Mouse (Mus musculus) midbrain, embryonic 12.5 days (tissue): Measurements from ENCODE around the gene Ppp1r32. TPM values are rescaled to one million over a fixed set of nuclear protein-coding genes. Genes with fewer than 3 reads are reported as not detected.

Experiments used
- ATAC-seq: fragments of 200-750 bp; cut with Nextera tagmentation; 2 replicates; pipeline ENCODE4 v1.8.0; 2017; ENCODE audit warnings: low read depth, moderate TSS enrichment, moderate library complexity; ENCODE audit not compliant: low FRiP score
- H3K27ac ChIP-seq: fragments of 300-500 bp; sonication (generic); replicated peaks from 2 replicates; pipeline ENCODE4 v1.5.1; 2016; ENCODE audit warnings: mild to moderate bottlenecking
- H3K27me3 ChIP-seq: fragments of 300-500 bp; sonication (generic); 2 replicates; pipeline ENCODE4 v1.6.1; 2016; ENCODE audit warnings: mild to moderate bottlenecking
- H3K36me3 ChIP-seq: fragments of 300-500 bp; sonication (generic); 2 replicates; pipeline ENCODE4 v1.6.1; 2016
- H3K4me1 ChIP-seq: fragments of 300-500 bp; sonication (generic); 2 replicates; pipeline ENCODE4 v1.6.1; 2016
- H3K4me2 ChIP-seq: fragments of 300-500 bp; sonication (generic); replicated peaks from 2 replicates; pipeline ENCODE4 v1.6.1; 2016; ENCODE audit warnings: mild to moderate bottlenecking, moderate library complexity
- H3K4me3 ChIP-seq: fragments of 300-500 bp; sonication (generic); 2 replicates; pipeline ENCODE4 v1.5.1; 2016; ENCODE audit warnings: mild to moderate bottlenecking
- H3K9ac ChIP-seq: fragments of 300-500 bp; sonication (generic); replicated peaks from 2 replicates; pipeline ENCODE4 v1.6.1; 2016; ENCODE audit warnings: mild to moderate bottlenecking, moderate library complexity
- H3K9me3 ChIP-seq: fragments of 300-500 bp; sonication (generic); 2 replicates; pipeline ENCODE4 v1.6.1; 2016; ENCODE audit warnings: mild to moderate bottlenecking
- WGBS: fragments of 180-500 bp; shearing (Covaris S2); methylation state at CpG from one replicate; pipeline ENCODE4 v1.1.7; 2016; 5-methylcytosine and 5-hydroxymethylcytosine counted together
- polyA plus RNA-seq: library from polyadenylated mRNA; unstranded; fragments of >200 nt; fragmentation: Nextera tagmentation; extraction: Ambion mirVana; gene quantifications from 2 replicates; pipeline ENCODE4 v1.2.1, GENCODE M21; 2016

Ppp1r32 gene
- polyA plus RNA-seq, 1 experiment from 2014 or later: 0.27 TPM

DNA sequence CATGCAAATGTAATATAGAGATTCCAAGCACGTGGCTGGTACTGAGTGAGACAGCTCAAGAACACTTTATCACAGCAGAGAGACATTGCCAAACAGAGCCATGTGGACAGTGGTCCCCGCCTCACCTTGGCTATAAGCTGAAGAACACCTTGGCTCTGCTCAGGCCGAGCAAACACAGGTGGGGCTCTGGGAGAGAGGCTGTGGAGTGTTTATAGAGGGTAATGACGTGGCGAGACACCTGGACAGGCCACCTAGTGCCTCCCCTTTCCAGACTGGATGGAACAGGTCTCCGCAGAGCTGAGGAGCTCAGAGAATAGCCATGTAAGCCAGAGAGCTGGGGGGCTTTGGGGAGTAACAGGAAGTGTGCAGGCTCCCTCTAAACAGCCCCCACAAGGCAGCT lies 47.8 kb downstream of the Ppp1r32 start:
- H3K27me3 ChIP-seq: peaks cover 7% of the 10 kb centered on the region; the same call in 1 of the 2 replicates
- 77% methylated on average over 6 of the region's 6 CpGs for WGBS
- no peak overlapping the region for H3K9ac ChIP-seq
- H3K4me2 ChIP-seq: no peak overlapping the region
- peaks cover 4% of the 10 kb centered on the region for H3K4me1 ChIP-seq
- no peak overlapping the region for H3K4me3 ChIP-seq
- H3K27ac ChIP-seq: no peak overlapping the region
- no peaks in the 10 kb centered on the region for H3K9me3 ChIP-seq
- no peak for ATAC-seq
- H3K36me3 ChIP-seq: no peaks in the 10 kb centered on the region

DNA sequence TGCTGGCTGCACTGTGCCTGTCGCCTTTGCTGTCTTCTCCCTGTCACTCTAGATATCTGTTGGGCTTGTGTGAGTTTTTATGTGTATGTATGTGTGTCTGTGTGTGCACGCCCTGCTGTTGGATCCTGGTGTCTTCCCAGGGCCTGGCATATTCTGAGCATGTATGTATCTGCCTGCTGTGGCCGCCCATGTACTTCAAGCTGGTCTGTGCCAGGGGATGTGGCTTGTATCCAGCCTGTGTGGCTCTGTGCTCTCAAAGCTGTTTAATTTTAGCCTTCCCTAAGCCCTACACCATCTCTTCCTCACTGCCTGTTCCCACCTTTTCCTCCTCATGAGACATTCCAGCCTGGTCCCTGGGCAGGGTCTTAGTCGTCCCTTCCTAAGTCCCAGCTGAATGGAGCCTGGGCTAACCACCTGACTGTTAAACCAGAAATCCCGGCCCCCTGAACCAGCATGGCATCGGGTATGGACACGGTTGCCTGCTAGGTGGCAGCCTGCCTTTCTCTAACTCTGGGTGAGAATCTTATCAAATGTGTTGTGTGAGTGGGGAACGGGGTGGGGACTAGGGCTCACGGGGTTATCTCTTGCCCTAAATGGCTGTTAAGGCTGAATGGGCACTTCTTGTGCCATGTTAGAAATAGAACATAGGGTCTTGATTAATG lies 48.7 kb downstream of the Ppp1r32 start:
- H3K36me3 ChIP-seq: no peaks in the 10 kb centered on the region
- no peak overlapping the region for H3K4me2 ChIP-seq
- no peak overlapping the region for H3K27ac ChIP-seq
- no peaks in the 10 kb centered on the region for H3K9me3 ChIP-seq
- no peak for ATAC-seq
- WGBS: 72% methylated on average over 9 of the region's 9 CpGs
- H3K4me3 ChIP-seq: no peak overlapping the region
- H3K9ac ChIP-seq: no peak overlapping the region
- peaks cover 7% of the 10 kb centered on the region; the same call in 1 of the 2 replicates for H3K27me3 ChIP-seq
- peaks cover 4% of the 10 kb centered on the region for H3K4me1 ChIP-seq

DNA sequence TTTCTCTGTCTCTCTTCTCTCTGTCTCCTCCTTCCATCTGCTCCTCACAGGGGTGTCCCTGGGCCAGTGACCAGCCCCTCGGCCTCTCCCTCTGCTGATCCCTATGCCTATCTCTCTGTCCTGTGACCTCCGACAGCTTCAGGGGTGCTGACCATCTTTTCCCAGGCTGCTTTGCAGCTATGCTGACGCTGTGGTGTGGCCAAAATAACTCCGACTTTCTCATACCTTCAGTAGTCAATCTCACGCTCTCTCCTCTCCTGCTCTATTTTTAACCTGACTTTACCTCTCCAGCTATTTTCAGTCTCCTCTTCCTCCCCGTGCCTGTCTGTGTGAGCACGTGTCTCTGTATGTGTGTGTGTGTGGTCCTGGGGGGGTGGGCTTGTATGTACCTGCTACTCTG lies 49.5 kb downstream of the Ppp1r32 start:
- 71% methylated on average over 7 of the region's 7 CpGs for WGBS
- Histone ChIP-seq H3K4me3 (no peak overlapping the region), H3K9me3 (no peaks in the 10 kb centered on the region), H3K36me3 (no peaks in the 10 kb centered on the region), H3K9ac (no peak overlapping the region), H3K4me1 (peaks cover 4% of the 10 kb centered on the region), H3K27ac (no peak overlapping the region), H3K4me2 (no peak overlapping the region), H3K27me3 (peaks cover 7% of the 10 kb centered on the region; the same call in 1 of the 2 replicates)
- ATAC-seq: no peak

DNA sequence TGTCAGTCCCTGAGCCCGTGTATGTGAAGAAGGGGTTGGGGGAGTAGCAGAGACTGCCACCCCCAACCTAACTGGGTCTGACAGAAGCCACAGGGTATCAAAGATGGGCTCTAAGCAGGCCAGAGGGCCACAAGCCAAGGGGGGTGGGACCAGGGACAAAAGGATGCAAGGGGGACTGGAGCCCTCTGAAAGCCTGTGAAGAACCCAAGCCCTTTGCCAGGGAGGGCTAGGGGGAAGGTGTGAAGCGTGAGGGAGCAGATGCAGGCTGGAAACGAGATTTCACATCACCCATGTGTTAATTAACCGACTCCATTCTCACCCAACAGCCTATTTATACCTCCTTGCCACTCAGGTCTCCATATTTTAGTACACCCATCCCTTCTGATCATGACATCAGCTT lies 50.9 kb downstream of the Ppp1r32 start:
- peaks cover 4% of the 10 kb centered on the region for H3K4me1 ChIP-seq
- H3K27ac ChIP-seq: peak overlapping the region; percentile 26; the same call in 1 of the 2 replicates
- no peak for ATAC-seq
- WGBS: 55% methylated on average over 4 of the region's 4 CpGs
- no peak overlapping the region for H3K4me3 ChIP-seq
- no peaks in the 10 kb centered on the region for H3K36me3 ChIP-seq
- H3K9me3 ChIP-seq: no peaks in the 10 kb centered on the region
- no peak overlapping the region for H3K9ac ChIP-seq
- H3K4me2 ChIP-seq: no peak overlapping the region
- H3K27me3 ChIP-seq: peaks cover 10% of the 10 kb centered on the region; the same call in 1 of the 2 replicates

DNA sequence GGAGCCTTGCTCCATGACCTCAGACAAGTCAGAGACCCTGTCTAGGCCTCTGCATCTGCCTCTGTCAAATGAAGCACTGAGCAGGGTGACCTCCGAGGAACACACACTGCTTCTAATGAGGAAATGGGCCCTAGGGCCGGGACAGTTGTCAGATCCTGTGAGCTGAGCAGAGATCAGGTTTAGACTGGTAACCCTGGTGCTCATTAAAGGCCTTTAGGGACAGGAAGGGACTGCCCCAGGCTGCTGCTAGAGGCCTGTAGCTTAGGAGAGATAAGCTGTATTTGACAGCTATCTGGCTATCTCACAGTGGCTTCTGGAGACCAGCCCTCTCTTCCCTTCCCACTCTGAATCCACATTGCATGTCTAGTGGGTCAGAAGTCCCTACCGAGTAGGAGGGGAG lies 51.3 kb downstream of the Ppp1r32 start:
- 49% methylated on average over 3 of the region's 3 CpGs for WGBS
- peaks cover 5% of the 10 kb centered on the region for H3K4me1 ChIP-seq
- H3K27me3 ChIP-seq: peaks cover 13% of the 10 kb centered on the region; the same call in 1 of the 2 replicates
- ATAC-seq: peak; percentile 42; the same call in 1 of the 2 replicates
- no peak overlapping the region for H3K4me3 ChIP-seq
- H3K9me3 ChIP-seq: no peaks in the 10 kb centered on the region
- no peak overlapping the region for H3K9ac ChIP-seq
- H3K4me2 ChIP-seq: no peak overlapping the region
- H3K27ac ChIP-seq: peak overlapping the region; percentile 26; the same call in 1 of the 2 replicates
- H3K36me3 ChIP-seq: no peaks in the 10 kb centered on the region

DNA sequence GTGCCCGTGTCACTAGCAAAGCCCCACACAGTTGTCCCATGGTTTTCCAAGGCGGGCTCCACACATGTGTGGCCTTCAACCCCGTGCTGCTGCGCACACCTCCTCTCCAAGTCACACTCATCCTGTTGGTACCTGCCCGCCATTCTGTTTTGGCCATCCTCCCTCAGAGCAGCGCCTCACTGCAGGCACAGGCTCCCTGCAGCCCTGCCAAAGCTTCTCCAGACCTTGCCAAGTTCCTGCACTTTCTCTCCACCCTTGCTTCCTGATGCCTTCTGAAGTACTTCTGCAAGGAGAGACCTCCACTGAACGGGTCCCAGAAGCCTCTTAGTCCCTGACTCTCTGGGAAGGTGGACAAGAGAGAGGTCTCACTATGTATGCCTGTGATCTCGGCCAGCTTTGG lies 53.4 kb downstream of the Ppp1r32 start:
- Histone ChIP-seq H3K9me3 (no peaks in the 10 kb centered on the region), H3K4me1 (peaks cover 16% of the 10 kb centered on the region), H3K36me3 (no peaks in the 10 kb centered on the region), H3K27ac (no peak overlapping the region), H3K27me3 (peaks cover 21% of the 10 kb centered on the region), H3K4me2 (no peak overlapping the region), H3K9ac (no peak overlapping the region), H3K4me3 (no peak overlapping the region)
- no peak for ATAC-seq
- WGBS: 89% methylated on average over 8 of the region's 8 CpGs

DNA sequence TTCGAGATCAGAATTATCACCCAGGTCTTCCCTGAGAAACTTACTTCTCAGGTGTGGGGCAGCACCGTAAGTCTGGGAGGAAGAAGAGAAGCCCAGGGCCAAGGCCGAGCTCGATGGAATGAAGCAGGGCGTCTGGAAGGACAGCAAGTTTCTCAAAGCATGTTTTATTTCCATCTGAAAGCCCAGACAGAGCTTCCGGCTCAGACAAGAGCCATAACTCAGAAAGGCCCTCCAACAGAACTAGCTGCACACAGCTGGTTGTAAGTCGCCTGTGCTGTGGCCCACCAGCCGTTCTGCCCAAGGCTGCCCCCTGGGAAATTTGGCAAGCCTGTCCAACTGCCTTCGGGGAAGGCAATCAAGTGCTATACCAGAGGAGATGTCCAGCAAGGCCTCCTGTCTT lies 55.3 kb downstream of the Ppp1r32 start:
- H3K27me3 ChIP-seq: peaks cover 33% of the 10 kb centered on the region
- ATAC-seq: no peak
- no peaks in the 10 kb centered on the region for H3K9me3 ChIP-seq
- no peak overlapping the region for H3K9ac ChIP-seq
- H3K27ac ChIP-seq: 0 out of 2 replicates have a peak overlapping the region, but pooled peaks have one; percentile 12
- 83% methylated on average over 9 of the region's 9 CpGs for WGBS
- H3K4me3 ChIP-seq: no peak overlapping the region
- H3K4me2 ChIP-seq: no peak overlapping the region
- H3K4me1 ChIP-seq: peaks cover 22% of the 10 kb centered on the region
- no peaks in the 10 kb centered on the region for H3K36me3 ChIP-seq

DNA sequence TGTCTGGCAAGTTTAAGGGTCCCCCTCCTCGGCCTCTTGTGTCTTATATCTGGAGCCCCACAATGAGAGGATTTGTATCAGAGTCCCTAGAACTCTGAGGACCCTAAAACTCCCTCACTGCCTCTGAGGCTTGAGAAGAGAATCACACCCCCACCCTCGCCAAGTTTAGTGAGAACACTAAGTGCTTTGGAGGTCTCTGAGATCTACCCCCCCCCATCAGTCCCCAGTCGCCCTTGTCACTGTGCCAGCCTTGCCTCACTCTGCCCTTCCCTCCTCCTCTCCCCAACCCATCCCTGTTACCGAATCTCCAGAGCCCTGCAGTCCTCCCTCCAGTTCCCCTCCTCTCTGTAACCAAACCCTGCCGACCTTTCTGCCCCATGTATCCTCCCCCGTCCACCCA lies 55.9 kb downstream of the Ppp1r32 start:
- H3K27me3 ChIP-seq: peaks cover 33% of the 10 kb centered on the region
- H3K27ac ChIP-seq: no peak overlapping the region
- no peaks in the 10 kb centered on the region for H3K9me3 ChIP-seq
- no peak for ATAC-seq
- peaks cover 27% of the 10 kb centered on the region for H3K4me1 ChIP-seq
- no peak overlapping the region for H3K9ac ChIP-seq
- H3K4me2 ChIP-seq: no peak overlapping the region
- 70% methylated on average over 6 of the region's 6 CpGs for WGBS
- H3K4me3 ChIP-seq: no peak overlapping the region
- H3K36me3 ChIP-seq: no peaks in the 10 kb centered on the region

DNA sequence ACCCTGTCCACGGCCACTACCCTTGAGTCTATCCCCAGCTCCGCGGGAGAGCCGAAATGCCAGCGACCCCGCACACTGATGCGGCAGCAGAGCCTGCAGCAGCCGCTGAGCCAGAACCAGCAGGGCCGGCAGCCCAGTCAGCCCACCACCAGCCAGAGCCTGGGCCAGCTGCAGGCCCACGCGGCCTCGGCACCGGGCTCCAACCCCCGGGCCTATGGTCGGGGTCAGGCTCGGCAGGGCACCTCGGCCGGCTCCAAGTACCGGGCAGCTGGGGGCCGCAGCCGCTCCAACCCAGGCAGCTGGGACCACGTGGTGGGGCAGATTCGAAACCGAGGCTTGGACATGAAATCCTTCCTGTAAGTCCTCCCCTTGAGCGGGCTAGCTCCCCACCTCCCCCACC lies 56.4 kb downstream of the Ppp1r32 start:
- 0 out of 2 replicates have a peak overlapping the region, but pooled peaks have one; percentile 11 for H3K9ac ChIP-seq
- no peak overlapping the region for H3K4me2 ChIP-seq
- H3K27me3 ChIP-seq: peaks cover 37% of the 10 kb centered on the region
- no peak for ATAC-seq
- H3K36me3 ChIP-seq: no peaks in the 10 kb centered on the region
- 37% methylated on average over 25 of the region's 25 CpGs for whole genome bisulfite sequencing
- no peaks in the 10 kb centered on the region for H3K9me3 ChIP-seq
- peaks cover 29% of the 10 kb centered on the region for H3K4me1 ChIP-seq
- H3K27ac ChIP-seq: no peak overlapping the region
- H3K4me3 ChIP-seq: no peak overlapping the region

DNA sequence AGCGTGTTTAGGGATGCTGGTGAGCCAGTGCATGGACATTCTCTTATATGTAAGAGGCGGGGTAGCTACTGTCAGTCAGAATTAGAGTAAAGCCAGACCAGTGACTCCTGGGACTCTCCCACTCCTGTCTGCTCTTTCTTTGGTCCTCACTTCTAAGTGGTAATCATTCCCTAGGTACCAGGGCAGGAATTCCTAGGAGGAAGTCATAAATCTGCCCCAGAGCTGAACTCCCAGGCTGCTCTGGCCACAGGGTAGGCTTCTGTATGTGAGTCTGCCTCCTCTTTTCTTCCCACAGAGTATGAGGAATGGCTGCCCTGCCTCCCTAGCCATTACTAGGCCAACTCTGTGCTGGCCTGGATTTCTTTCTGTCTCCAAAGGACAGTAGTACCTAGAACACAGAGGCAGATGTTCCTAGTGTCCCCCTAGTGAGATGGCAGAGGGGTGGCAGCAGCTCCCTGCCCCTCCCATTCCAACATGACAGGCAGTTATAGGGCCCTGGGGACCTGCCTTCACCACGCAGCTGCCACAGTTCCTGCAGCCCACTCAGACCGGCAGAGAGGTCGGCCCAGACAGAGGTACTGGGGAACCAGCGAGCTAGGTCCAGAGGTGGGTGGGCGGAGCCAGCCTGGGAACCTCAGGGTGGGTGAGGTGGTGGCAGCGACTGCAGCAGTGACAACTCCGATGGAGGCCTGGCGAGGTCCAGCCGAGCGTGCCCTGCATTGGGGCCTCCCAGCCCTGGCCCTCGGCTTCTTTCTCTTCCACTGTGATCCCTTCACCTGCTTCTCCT lies 57.1 kb downstream of the Ppp1r32 start:
- H3K27me3 ChIP-seq: peaks cover 44% of the 10 kb centered on the region
- WGBS: 37% methylated on average over 13 of the region's 13 CpGs
- no peak for ATAC-seq

DNA sequence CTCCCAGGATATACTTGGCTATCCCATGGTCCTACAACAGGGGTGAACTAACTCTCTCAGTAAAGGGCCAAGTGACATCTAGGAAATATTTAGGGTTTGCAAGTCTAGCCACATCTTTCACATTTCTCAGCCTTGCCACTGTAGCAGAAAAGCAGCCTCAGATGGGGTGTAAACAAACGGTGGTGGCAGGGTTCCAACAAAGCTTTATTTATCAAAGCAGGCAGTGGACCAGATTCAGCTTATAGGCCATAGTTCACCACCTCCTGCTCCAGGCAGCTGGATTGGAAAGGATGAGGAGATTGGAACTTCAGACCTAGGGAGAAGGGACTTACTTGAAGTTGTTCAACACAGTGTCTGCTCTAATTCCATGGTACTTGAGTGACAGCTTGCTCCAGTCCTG lies 58.0 kb downstream of the Ppp1r32 start:
- ATAC-seq: no peak
- H3K36me3 ChIP-seq: no peaks in the 10 kb centered on the region
- H3K27ac ChIP-seq: no peak overlapping the region
- H3K9me3 ChIP-seq: no peaks in the 10 kb centered on the region
- no peak overlapping the region for H3K4me2 ChIP-seq
- no peak overlapping the region for H3K9ac ChIP-seq
- H3K4me1 ChIP-seq: peaks cover 30% of the 10 kb centered on the region
- WGBS: 43% methylated on average over 1 of the region's 1 CpGs
- H3K27me3 ChIP-seq: peaks cover 46% of the 10 kb centered on the region
- no peak overlapping the region for H3K4me3 ChIP-seq

More for the DNA sequence above, 57.1 kb downstream of the Ppp1r32 start:
- H3K9ac ChIP-seq: 0 out of 2 replicates have a peak overlapping the region, but pooled peaks have one; percentile 11
- H3K4me1 ChIP-seq: peaks cover 30% of the 10 kb centered on the region
- H3K9me3 ChIP-seq: no peaks in the 10 kb centered on the region
- no peak overlapping the region for H3K4me2 ChIP-seq
- H3K36me3 ChIP-seq: no peaks in the 10 kb centered on the region
- H3K4me3 ChIP-seq: no peak overlapping the region
- no peak overlapping the region for H3K27ac ChIP-seq
